Mouse (Mus musculus) forebrain, postnatal 0 days (tissue): ENCODE results near the gene Mier2. TPM values are rescaled to one million over a fixed set of nuclear protein-coding genes. Genes with fewer than 3 reads are reported as not detected.

ENCODE experiments used
- ATAC-seq: fragments of 200-750 bp; cut with Nextera tagmentation; 2 replicates; pipeline ENCODE4 v1.8.0; 2017; ENCODE audit warnings: mild to moderate bottlenecking, moderate library complexity
- DNase-seq: peaks from one replicate; pipeline ENCODE4 v3.0.0-alpha.2; 2015
- H3K27ac ChIP-seq: fragments of 300-500 bp; sonication (generic); 2 replicates; pipeline ENCODE4 v1.5.1; 2014; ENCODE audit warnings: low read depth, mild to moderate bottlenecking, antibody characterized with exemption, low read length, moderate library complexity, mixed read lengths
- H3K27me3 ChIP-seq: fragments of 300-500 bp; sonication (generic); 2 replicates; pipeline ENCODE4 v1.6.1; 2014; ENCODE audit warnings: mild to moderate bottlenecking, low read length, mixed read lengths; ENCODE audit not compliant: insufficient read depth
- H3K36me3 ChIP-seq: fragments of 300-500 bp; sonication (generic); 2 replicates; pipeline ENCODE4 v1.6.1; 2014; ENCODE audit warnings: mild to moderate bottlenecking, moderate library complexity; ENCODE audit not compliant: insufficient read depth
- H3K4me1 ChIP-seq: fragments of 300-500 bp; sonication (generic); 2 replicates; pipeline ENCODE4 v1.6.1; 2014; ENCODE audit warnings: antibody characterized with exemption; ENCODE audit not compliant: insufficient read depth
- H3K4me2 ChIP-seq: fragments of 300-500 bp; sonication (generic); 2 replicates; pipeline ENCODE4 v1.6.1; 2014; ENCODE audit warnings: low read depth, mild to moderate bottlenecking, moderate library complexity
- H3K4me3 ChIP-seq: fragments of 300-500 bp; sonication (generic); 2 replicates; pipeline ENCODE4 v1.5.1; 2014; ENCODE audit warnings: low read depth, low read length, mixed read lengths
- H3K9ac ChIP-seq: fragments of 300-500 bp; sonication (generic); 2 replicates; pipeline ENCODE4 v1.6.1; 2014; ENCODE audit warnings: mild to moderate bottlenecking
- H3K9me3 ChIP-seq: fragments of 300-500 bp; sonication (generic); 2 replicates; pipeline ENCODE4 v1.6.1; 2016; ENCODE audit warnings: low read length
- CTCF ChIP-seq: sonication (generic); IDR thresholded peaks from 2 replicates; pipeline ENCODE4 v1.5.1; 2016; ENCODE audit warnings: antibody characterized with exemption, control low read depth, low read depth
- WGBS: fragments of 180-500 bp; shearing (Covaris S2); extraction: QIAGEN DNeasy Blood & Tissue Kit; methylation state at CpG from one replicate; pipeline ENCODE4 v1.1.7; 2014; 5-methylcytosine and 5-hydroxymethylcytosine counted together
- polyA plus RNA-seq: library from polyadenylated mRNA; unstranded; fragments of >200 nt; fragmentation: Nextera tagmentation; extraction: Ambion mirVana; gene quantifications from 2 replicates; pipeline ENCODE4 v1.2.1, GENCODE M21; 2015
- total RNA-seq: library from RNA; depleted of rRNA; stranded (reverse); fragments of >200 nt; gene quantifications from 2 replicates; pipeline ENCODE4 v1.2.3, GENCODE M21; 2014

Gene Mier2
- total and polyA plus RNA-seq, 2 experiments from 2014 or later = 38.6 to 73.0 TPM

DNA sequence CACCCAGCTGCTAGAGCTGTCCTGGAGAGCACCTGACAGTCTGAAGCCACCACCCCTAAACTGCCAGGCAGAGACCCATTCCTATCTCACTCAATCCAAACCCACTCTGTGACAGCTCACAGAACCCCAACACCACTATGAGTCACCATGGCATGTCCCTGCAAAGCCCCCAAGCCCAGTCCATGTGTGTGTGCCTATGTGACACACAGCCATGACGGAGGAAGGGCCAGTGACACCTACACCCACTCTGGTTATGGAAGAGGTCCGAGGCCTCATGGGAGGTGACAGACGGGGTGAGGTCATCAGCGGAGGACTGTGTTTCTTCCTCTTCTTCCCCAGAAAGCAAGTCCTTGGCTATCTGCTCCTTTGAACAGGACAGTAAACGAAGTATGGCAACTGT is 6.5 kb downstream of the Mier2 start:
- Histone ChIP-seq H3K9me3 (no peaks in the 10 kb centered on the region), H3K36me3 (peaks cover 66% of the 10 kb centered on the region), H3K4me1 (peaks cover 3% of the 10 kb centered on the region), H3K9ac (no peak overlapping the region), H3K4me3 (no peak overlapping the region), H3K27ac (no peak overlapping the region), H3K27me3 (no peaks in the 10 kb centered on the region), H3K4me2 (no peak overlapping the region)
- DNase-seq = no peak
- whole genome bisulfite sequencing = 95% methylated on average over 5 of the region's 5 CpGs
- ATAC-seq = no peak
- no peak for TF ChIP-seq CTCF

GRCm38 (mm10) chr10:79547148-79547675 is 7.8 kb downstream of the Mier2 start:
- DNase-seq = no peak
- WGBS = 83% methylated on average over 5 of the region's 5 CpGs
- no peak overlapping the region for H3K4me3 ChIP-seq

DNA sequence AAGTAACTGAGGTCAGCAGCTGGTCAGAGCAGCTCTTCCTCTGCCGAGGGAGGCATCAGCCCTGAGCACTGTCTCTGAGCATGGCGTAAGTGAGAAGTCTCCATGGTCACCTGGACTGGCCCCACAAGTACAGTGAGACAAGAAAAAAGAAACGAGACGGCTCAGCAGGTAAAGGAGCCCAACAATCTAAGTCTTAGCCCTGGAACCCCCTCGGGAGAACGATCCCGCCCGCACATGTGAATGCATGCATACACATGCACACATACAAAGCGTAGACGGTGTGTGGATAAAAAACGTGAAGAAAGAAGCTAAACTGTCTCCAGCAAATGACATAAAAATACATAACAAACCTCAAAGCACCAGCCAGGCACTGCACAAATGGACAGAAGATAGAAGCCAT is 8.5 kb downstream of the Mier2 start:
- Histone ChIP-seq H3K27ac (no peak overlapping the region), H3K27me3 (no peaks in the 10 kb centered on the region), H3K4me3 (no peak overlapping the region), H3K4me1 (no peaks in the 10 kb centered on the region), H3K9me3 (no peaks in the 10 kb centered on the region), H3K4me2 (no peak overlapping the region), H3K36me3 (peaks cover 87% of the 10 kb centered on the region), H3K9ac (no peak overlapping the region)
- 94% methylated on average over 11 of the region's 11 CpGs for WGBS
- ATAC-seq (no peak), DNase-seq (no peak)
- TF ChIP-seq CTCF = no peak

More at GRCm38 (mm10) chr10:79547148-79547675, 7.8 kb downstream of the Mier2 start:
- Histone ChIP-seq H3K27me3 (no peaks in the 10 kb centered on the region), H3K4me2 (no peak overlapping the region), H3K4me1 (no peaks in the 10 kb centered on the region), H3K36me3 (peaks cover 80% of the 10 kb centered on the region), H3K9ac (no peak overlapping the region), H3K9me3 (no peaks in the 10 kb centered on the region), H3K27ac (no peak overlapping the region)
- ATAC-seq = no peak
- no peak for TF ChIP-seq CTCF

DNA sequence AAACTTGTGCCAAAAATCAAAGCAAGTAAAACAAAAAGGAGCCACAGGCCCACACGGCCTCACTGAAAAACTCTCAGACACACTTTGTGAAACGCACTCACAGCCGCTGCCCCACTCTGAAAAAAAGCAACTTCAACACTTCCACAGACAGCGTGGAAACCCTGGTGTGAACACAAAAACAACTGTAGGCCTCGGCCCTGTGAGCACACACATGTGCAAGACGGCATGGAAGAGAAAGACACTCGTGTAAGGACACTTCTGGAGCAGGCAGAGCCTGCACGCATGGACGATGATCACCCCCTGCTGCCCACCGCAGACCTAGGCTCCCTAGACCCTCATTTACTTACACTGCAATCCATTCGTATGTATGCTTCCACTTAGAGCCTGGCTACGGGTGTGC is 9.1 kb downstream of the Mier2 start:
- Histone ChIP-seq H3K4me2 (no peak overlapping the region), H3K27ac (no peak overlapping the region), H3K4me1 (no peaks in the 10 kb centered on the region), H3K9ac (no peak overlapping the region), H3K9me3 (no peaks in the 10 kb centered on the region), H3K4me3 (no peak overlapping the region), H3K36me3 (peaks cover 92% of the 10 kb centered on the region), H3K27me3 (no peaks in the 10 kb centered on the region)
- 85% methylated on average over 12 of the region's 12 CpGs for WGBS
- DNase-seq (no peak), ATAC-seq (no peak)
- TF ChIP-seq CTCF = no peak

DNA sequence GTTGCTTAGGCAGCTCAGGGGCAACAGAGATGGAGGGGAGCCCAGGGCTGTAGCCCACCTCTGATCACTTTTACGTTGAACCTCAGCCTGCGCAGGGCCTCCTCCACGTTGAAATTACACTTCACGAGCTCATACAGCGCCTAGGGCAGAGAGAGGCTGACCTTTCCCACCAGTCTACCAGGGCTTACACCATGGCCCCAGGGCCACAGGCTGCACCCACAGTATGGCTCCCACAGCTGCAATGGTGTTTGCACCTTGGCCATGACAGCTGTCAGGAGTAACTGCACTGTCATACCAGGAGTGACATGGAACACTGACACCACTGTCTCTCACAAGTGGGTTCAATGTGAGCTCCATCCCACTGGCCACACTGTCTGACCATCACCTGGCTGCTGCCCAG is 10.4 kb downstream of the Mier2 start:
- H3K36me3 ChIP-seq = peaks cover 98% of the 10 kb centered on the region
- H3K4me3 ChIP-seq = no peak overlapping the region
- no peaks in the 10 kb centered on the region for H3K4me1 ChIP-seq
- no peaks in the 10 kb centered on the region for H3K27me3 ChIP-seq
- no peak for TF ChIP-seq CTCF
- no peak overlapping the region for H3K4me2 ChIP-seq
- no peak for DNase-seq
- H3K27ac ChIP-seq = no peak overlapping the region
- no peaks in the 10 kb centered on the region for H3K9me3 ChIP-seq
- no peak overlapping the region for H3K9ac ChIP-seq
- WGBS = 97% methylated on average over 5 of the region's 5 CpGs
- no peak for ATAC-seq

- no peak overlapping the region for H3K27ac ChIP-seq
- H3K9ac ChIP-seq = no peak overlapping the region
- no peaks in the 10 kb centered on the region for H3K9me3 ChIP-seq
- H3K4me2 ChIP-seq = no peak overlapping the region
- no peak for DNase-seq
- H3K27me3 ChIP-seq = no peaks in the 10 kb centered on the region
- no peaks in the 10 kb centered on the region for H3K4me1 ChIP-seq
- H3K4me3 ChIP-seq = no peak overlapping the region
- 83% methylated on average over 9 of the region's 9 CpGs for WGBS
- TF ChIP-seq CTCF = no peak
- H3K36me3 ChIP-seq = peaks cover 96% of the 10 kb centered on the region
- ATAC-seq = no peak
Measured at GRCm38 (mm10) chr10:79543884-79544597, 11.0 kb downstream of the Mier2 start.

- Histone ChIP-seq H3K4me2 (no peak overlapping the region), H3K27me3 (no peaks in the 10 kb centered on the region), H3K27ac (no peak overlapping the region), H3K4me3 (no peak overlapping the region), H3K4me1 (no peaks in the 10 kb centered on the region), H3K9me3 (no peaks in the 10 kb centered on the region), H3K36me3 (peaks cover 79% of the 10 kb centered on the region), H3K9ac (no peak overlapping the region)
- DNase-seq (no peak), ATAC-seq (no peak)
- WGBS = 94% methylated on average over 11 of the region's 11 CpGs
- no peak for TF ChIP-seq CTCF
Measured at GRCm38 (mm10) chr10:79542171-79542570, 12.8 kb downstream of the Mier2 start.
